Mouse (Mus musculus) adrenal gland, adult (tissue): ENCODE measurements at regions not wholly inside any gene's neighbourhood (a gene's known extent, or its start where the extent isn't known, plus 50 kb on each side); places are given as distances from the start of the nearest gene placed in this dataset.
A peak's percentile ranks its signal among the peaks of the same experiment; 100 is the strongest.

Experiments used
- DNase-seq, 2 experiments: peaks; one replicate each; pipeline ENCODE4 v3.0.0; 2022 to 2023; ENCODE audit warnings: low spot score in 1 of 2; ENCODE audit not compliant: inconsistent age in 2 of 2

- DNase-seq, result no peak
Observed at GRCm38 (mm10) chr12:32273474-32273873, 65.0 kb upstream of the Pik3cg start.

GRCm38 (mm10) chr12:32279861-32280260, 71.4 kb upstream of the Pik3cg start:
- DNase-seq, result no peak

GRCm38 (mm10) chr12:32280309-32280708, 71.8 kb upstream of the Pik3cg start:
- no peak for DNase-seq

- DNase-seq, result no peak
Observed at GRCm38 (mm10) chr12:32282371-32283163, 74.1 kb upstream of the Pik3cg start.

GRCm38 (mm10) chr12:32285039-32285438, 76.6 kb upstream of the Pik3cg start:
- DNase-seq, result no peak

- no peak for DNase-seq
Observed at GRCm38 (mm10) chr12:32286652-32287051, 78.2 kb upstream of the Pik3cg start.

- peak in 1 of 2 experiments; percentile 33 for DNase-seq
Observed at GRCm38 (mm10) chr12:32291145-32291544, 82.7 kb upstream of the Pik3cg start.

GRCm38 (mm10) chr12:32291962-32292748, 83.7 kb upstream of the Pik3cg start:
- peak; percentile 67 to 93 for DNase-seq

GRCm38 (mm10) chr12:32292749-32293128, 84.3 kb upstream of the Pik3cg start:
- peak; percentile 51 to 83 for DNase-seq

GRCm38 (mm10) chr12:32297431-32297830, 81.1 kb upstream of the Ccdc71l start:
- no peak for DNase-seq

- DNase-seq, result no peak
Observed at GRCm38 (mm10) chr12:32299714-32300113, 78.8 kb upstream of the Ccdc71l start.

GRCm38 (mm10) chr12:32305736-32306135, 72.8 kb upstream of the Ccdc71l start:
- no peak for DNase-seq

GRCm38 (mm10) chr12:32306326-32306725, 72.2 kb upstream of the Ccdc71l start:
- peak in 1 of 2 experiments; percentile 58 for DNase-seq

GRCm38 (mm10) chr12:32307280-32308006, 71.1 kb upstream of the Ccdc71l start:
- DNase-seq, result no peak

GRCm38 (mm10) chr12:32315099-32315783, 63.3 kb upstream of the Ccdc71l start:
- no peak for DNase-seq
